Mouse (Mus musculus) heart, postnatal 0 days (tissue): ENCODE results near the gene Cyp2w1.

Experiments
- CTCF ChIP-seq: IDR thresholded peaks from 2 replicates; pipeline ENCODE4 v1.5.1; 2016; ENCODE audit warnings: antibody characterized with exemption, control low read depth, low read depth
- EP300 ChIP-seq: IDR thresholded peaks from 2 replicates; pipeline ENCODE4 v1.6.1; 2016; ENCODE audit warnings: antibody characterized with exemption, low read depth

DNA sequence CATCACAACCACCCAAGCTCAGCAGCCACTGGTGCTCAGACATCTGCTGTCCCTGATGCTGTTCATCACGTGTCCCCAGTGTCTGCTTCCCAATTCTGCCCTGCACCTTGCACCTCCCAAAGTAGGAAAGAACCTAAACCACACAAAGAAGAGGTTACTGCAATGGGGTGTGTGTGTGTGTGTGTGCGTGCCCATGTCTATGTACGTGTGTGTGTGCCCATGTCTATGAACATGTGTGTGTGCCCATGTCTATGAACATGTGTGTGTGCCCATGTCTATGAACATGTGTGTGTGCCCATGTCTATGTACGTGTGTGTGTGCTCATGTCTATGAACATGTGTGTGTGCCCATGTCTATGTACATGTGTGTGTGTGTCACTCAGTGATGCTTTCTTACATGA is 43.1 kb downstream of the Cyp2w1 start:
- TF ChIP-seq CTCF (no peak), EP300 (no peak)
